Mouse (Mus musculus) C2C12 (cell line): ENCODE results near the gene Nlrc3.

ENCODE experiments used
- CEBPB ChIP-seq: IDR thresholded peaks from one replicate; pipeline ENCODE4 v1.6.1; 2011; ENCODE audit warnings: low read depth, mild to moderate bottlenecking, control low read depth, moderate library complexity
- CTCF ChIP-seq: IDR thresholded peaks from one replicate; pipeline ENCODE4 v1.5.1; 2011; ENCODE audit not compliant: control insufficient read depth, insufficient read depth, insufficient read length
- MAX ChIP-seq: IDR thresholded peaks from one replicate; pipeline ENCODE4 v1.6.1; 2011; ENCODE audit warnings: mild to moderate bottlenecking, control low read depth
- MYOG ChIP-seq: IDR thresholded peaks from one replicate; pipeline ENCODE4 v1.6.1; 2011; ENCODE audit not compliant: control insufficient read depth, insufficient read length; ENCODE audit errors: extremely low read depth
- USF1 ChIP-seq: IDR thresholded peaks from one replicate; pipeline ENCODE4 v1.6.1; 2011; ENCODE audit warnings: low read depth, mild to moderate bottlenecking, control low read depth, moderate library complexity

DNA sequence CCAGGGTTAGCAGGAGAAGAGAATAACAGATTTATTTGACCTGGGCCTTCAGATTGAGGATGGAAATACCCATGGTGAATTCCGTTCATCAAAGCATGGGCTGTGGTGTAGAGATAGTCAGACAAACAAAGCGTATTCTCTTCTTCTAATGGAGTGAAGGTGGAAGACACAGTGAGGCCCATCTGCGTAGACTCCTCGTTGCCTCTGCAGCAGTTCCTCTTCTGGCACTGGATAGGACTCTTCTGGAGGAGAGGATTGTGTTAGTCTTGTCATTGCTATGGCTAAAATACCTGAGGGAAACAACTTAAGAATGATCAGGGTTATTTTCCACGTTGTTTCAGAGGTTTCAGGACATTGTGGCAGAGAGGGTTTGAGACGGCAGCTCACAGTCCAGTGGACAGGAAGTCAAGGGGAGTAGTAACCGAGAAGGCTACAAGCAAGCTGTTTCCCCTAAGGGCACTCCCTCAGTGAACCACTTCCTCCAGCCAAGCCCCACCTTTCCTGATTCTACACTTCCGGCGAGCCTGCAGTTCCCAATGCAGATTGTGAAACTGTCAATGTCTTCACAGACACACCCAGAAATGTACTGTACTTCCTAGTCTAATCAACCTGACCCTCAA is 81.1 kb downstream of the Nlrc3 start:
- TF ChIP-seq CTCF = no peak
- TF ChIP-seq MAX = no peak
- no peak for TF ChIP-seq USF1
- no peak for TF ChIP-seq MYOG
- no peak for TF ChIP-seq CEBPB
